Mouse (Mus musculus) liver, postnatal 0 days (tissue): ENCODE data around the gene Pink1. TPM values are rescaled to one million over a fixed set of nuclear protein-coding genes. Genes with fewer than 3 reads are reported as not detected.

ENCODE experiments used
- ATAC-seq: fragments of 200-750 bp; cut with Nextera tagmentation; 2 replicates; pipeline ENCODE4 v1.8.0; 2017; ENCODE audit warnings: mild to moderate bottlenecking, moderate library complexity
- DNase-seq: peaks from one replicate; pipeline ENCODE4 v3.0.0-alpha.2; 2016
- H3K27ac ChIP-seq: fragments of 300-500 bp; sonication (generic); 2 replicates; pipeline ENCODE4 v1.5.1; 2014; ENCODE audit warnings: antibody characterized with exemption, moderate library complexity, mild to moderate bottlenecking, low read depth
- H3K27me3 ChIP-seq: fragments of 300-500 bp; sonication (generic); 2 replicates; pipeline ENCODE4 v1.6.1; 2014; ENCODE audit warnings: low read length, control low read depth, mixed read lengths; ENCODE audit not compliant: insufficient read depth
- H3K36me3 ChIP-seq: fragments of 300-500 bp; sonication (generic); replicated peaks from 2 replicates; pipeline ENCODE4 v1.6.1; 2014; ENCODE audit warnings: mild to moderate bottlenecking, control low read depth, low read length, moderate library complexity, mixed read lengths; ENCODE audit not compliant: insufficient read depth
- H3K4me1 ChIP-seq: fragments of 300-500 bp; sonication (generic); 2 replicates; pipeline ENCODE4 v1.6.1; 2014; ENCODE audit warnings: antibody characterized with exemption, mild to moderate bottlenecking, control low read depth; ENCODE audit not compliant: insufficient read depth
- H3K4me2 ChIP-seq: fragments of 300-500 bp; sonication (generic); 2 replicates; pipeline ENCODE4 v1.6.1; 2014; ENCODE audit warnings: low read depth, mild to moderate bottlenecking, low read length, moderate library complexity, mixed read lengths
- H3K4me3 ChIP-seq: fragments of 300-500 bp; sonication (generic); 2 replicates; pipeline ENCODE4 v1.5.1; 2014; ENCODE audit warnings: low read depth, low read length
- H3K9ac ChIP-seq: fragments of 300-500 bp; sonication (generic); replicated peaks from 2 replicates; pipeline ENCODE4 v1.6.1; 2014; ENCODE audit warnings: mild to moderate bottlenecking, moderate library complexity
- H3K9me3 ChIP-seq: fragments of 300-500 bp; sonication (generic); 2 replicates; pipeline ENCODE4 v1.6.1; 2016; ENCODE audit warnings: mild to moderate bottlenecking, control low read depth, low read length, mixed read lengths
- CTCF ChIP-seq: sonication (generic); IDR thresholded peaks from 2 replicates; pipeline ENCODE4 v1.5.1; 2016; ENCODE audit warnings: antibody characterized with exemption, low read depth
- EP300 ChIP-seq: IDR thresholded peaks from 2 replicates; pipeline ENCODE4 v1.6.1; 2016; ENCODE audit warnings: antibody characterized with exemption, low read depth, mild to moderate bottlenecking
- WGBS: fragments of 180-500 bp; shearing (Covaris S2); extraction: QIAGEN DNeasy Blood & Tissue Kit; methylation state at CpG from one replicate; pipeline ENCODE4 v1.1.7; 2014; ENCODE audit not compliant: insufficient replicate concordance; 5-methylcytosine and 5-hydroxymethylcytosine counted together
- polyA plus RNA-seq: library from polyadenylated mRNA; unstranded; fragments of >200 nt; fragmentation: Nextera tagmentation; extraction: Ambion mirVana; gene quantifications from 2 replicates; pipeline ENCODE4 v1.2.1, GENCODE M21; 2015

Gene Pink1
- 52.5 and 69.5 TPM in 2 replicates for polyA plus RNA-seq

- WGBS = 3% methylated on average over 36 of the region's 41 CpGs
- Histone ChIP-seq H3K27ac (peak within 1 kb of the TSS; percentile 96), H3K9ac (peak within 1 kb of the TSS; percentile 91), H3K27me3 (no peaks in the 10 kb centered on the region), H3K4me2 (peak within 1 kb of the TSS; percentile 66), H3K36me3 (no peaks in the 10 kb centered on the region), H3K4me1 (peaks cover 14% of the 10 kb centered on the region), H3K9me3 (no peaks in the 10 kb centered on the region), H3K4me3 (peak within 1 kb of the TSS; percentile 76)
- TF ChIP-seq EP300 = no peak; the same call in 1 of the 2 replicates
- TF ChIP-seq CTCF = peak; percentile 96
- DNase-seq = peak; percentile 93
- ATAC-seq = peak; percentile 73
Observed at GRCm38 (mm10) chr4:138326077-138326695, at the start of gene Pink1. Gene Pink1 (minus strand): TSS chr4:138326307.

- Histone ChIP-seq H3K4me1 (no peaks in the 10 kb centered on the region), H3K9me3 (no peaks in the 10 kb centered on the region), H3K4me3 (no peak overlapping the region), H3K9ac (no peak overlapping the region), H3K36me3 (no peaks in the 10 kb centered on the region), H3K27me3 (no peaks in the 10 kb centered on the region), H3K27ac (no peak overlapping the region), H3K4me2 (no peak overlapping the region)
- WGBS = 76% methylated on average over 3 of the region's 3 CpGs
- TF ChIP-seq EP300 = no peak
- no peak for TF ChIP-seq CTCF
- DNase-seq (no peak), ATAC-seq (no peak)
Observed at GRCm38 (mm10) chr4:138375117-138375516, 49.0 kb upstream of the Pink1 start.

- Histone ChIP-seq H3K27me3 (no peaks in the 10 kb centered on the region), H3K9me3 (no peaks in the 10 kb centered on the region), H3K4me3 (no peak overlapping the region), H3K36me3 (no peaks in the 10 kb centered on the region), H3K4me1 (peaks cover 5% of the 10 kb centered on the region; the same call in 1 of the 2 replicates), H3K4me2 (no peak overlapping the region), H3K9ac (no peak overlapping the region), H3K27ac (no peak overlapping the region)
- 80% methylated on average over 5 of the region's 5 CpGs for WGBS
- DNase-seq = no peak
- ATAC-seq = no peak
- TF ChIP-seq CTCF = no peak
- no peak for TF ChIP-seq EP300
Observed at GRCm38 (mm10) chr4:138370996-138371516, 44.9 kb upstream of the Pink1 start.

- Histone ChIP-seq H3K4me1 (peaks cover 5% of the 10 kb centered on the region; the same call in 1 of the 2 replicates), H3K4me3 (no peak overlapping the region; the same call in 1 of the 2 replicates), H3K27me3 (no peaks in the 10 kb centered on the region), H3K9ac (no peak overlapping the region), H3K4me2 (peak overlapping the region; percentile 66; the same call in 1 of the 2 replicates), H3K9me3 (no peaks in the 10 kb centered on the region), H3K36me3 (no peaks in the 10 kb centered on the region), H3K27ac (no peak overlapping the region)
- no peak for TF ChIP-seq CTCF
- no peak for TF ChIP-seq EP300
- 47% methylated on average over 12 of the region's 12 CpGs for WGBS
- ATAC-seq (no peak), DNase-seq (no peak)
Observed at GRCm38 (mm10) chr4:138368498-138369260, 42.6 kb upstream of the Pink1 start.

- peak; percentile 88 for DNase-seq
- WGBS = 5% methylated on average over 34 of the region's 34 CpGs
- Histone ChIP-seq H3K4me2 (peak within 1 kb of the TSS; percentile 66), H3K36me3 (no peaks in the 10 kb centered on the region), H3K27me3 (no peaks in the 10 kb centered on the region), H3K4me3 (peak within 1 kb of the TSS; percentile 52), H3K9ac (peak within 1 kb of the TSS; percentile 65), H3K9me3 (no peaks in the 10 kb centered on the region), H3K4me1 (peaks cover 5% of the 10 kb centered on the region; the same call in 1 of the 2 replicates), H3K27ac (peak within 1 kb of the TSS; percentile 72)
- no peak for TF ChIP-seq EP300
- TF ChIP-seq CTCF = 0 out of 2 replicates have a peak, but pooled peaks have one; percentile 1
- ATAC-seq = peak; percentile 86
Observed at GRCm38 (mm10) chr4:138367641-138368497, 41.8 kb upstream of the Pink1 start, which contains the start of gene Cda. Gene Cda (minus strand): TSS chr4:138367992.
